Mouse (Mus musculus) small intestine, adult 2 months (tissue): ENCODE data around the gene Cldnd2.

Experiments used
- CTCF ChIP-seq: fragments of 200-500 bp; IDR thresholded peaks from 2 replicates; pipeline ENCODE4 v1.5.1; 2012; ENCODE audit warnings: low read depth, mild to moderate bottlenecking, control low read depth, inconsistent platforms, low read length, moderate library complexity, mixed read lengths; ENCODE audit not compliant: insufficient replicate concordance, insufficient read length; ENCODE audit errors: extremely low read depth
- POLR2A ChIP-seq: fragments of 200-500 bp; IDR thresholded peaks from 2 replicates; pipeline ENCODE4 v1.6.1; 2012; ENCODE audit warnings: low read depth, mild to moderate bottlenecking, control low read depth, inconsistent platforms, low read length, moderate library complexity

- TF ChIP-seq CTCF (no peak), POLR2A (no peak)
These were observed 23.3 kb upstream of the Cldnd2 start for GRCm38 (mm10) chr7:43417298-43417697.
